Mouse (Mus musculus): ENCODE measurements around the gene Cyp27a1.
A peak's percentile ranks its signal among the peaks of the same experiment; 100 is the strongest.

Gene Cyp27a1

GRCm38 (mm10) chr1:74718113-74718512, 4.7 kb downstream of the Cyp27a1 start:
- DNase-seq (ENCODE audit: low read depth, low spot score), result no peak

GRCm38 (mm10) chr1:74719281-74719680, 5.9 kb downstream of the Cyp27a1 start:
- no peak for DNase-seq (ENCODE audit: low read depth, low spot score)

- DNase-seq (ENCODE audit: low read depth, low spot score), result no peak
Observed at GRCm38 (mm10) chr1:74721657-74722056, 8.3 kb downstream of the Cyp27a1 start.

- DNase-seq (ENCODE audit: low read depth, low spot score), result no peak
Observed at GRCm38 (mm10) chr1:74723748-74724147, 10.4 kb downstream of the Cyp27a1 start.

- DNase-seq (ENCODE audit: low read depth, low spot score), result no peak
Observed at GRCm38 (mm10) chr1:74726114-74726513, 12.7 kb downstream of the Cyp27a1 start.

- DNase-seq (ENCODE audit: low read depth, low spot score), result no peak
Observed at GRCm38 (mm10) chr1:74726674-74727073, 13.3 kb downstream of the Cyp27a1 start.

GRCm38 (mm10) chr1:74728446-74728845, 15.1 kb downstream of the Cyp27a1 start:
- no peak for DNase-seq (ENCODE audit: low read depth, low spot score)

- no peak for DNase-seq (ENCODE audit: low read depth, low spot score)
Observed at GRCm38 (mm10) chr1:74736977-74737376, 23.6 kb downstream of the Cyp27a1 start.

GRCm38 (mm10) chr1:74737500-74737899, 24.1 kb downstream of the Cyp27a1 start:
- no peak for DNase-seq (ENCODE audit: low read depth, low spot score)

GRCm38 (mm10) chr1:74740846-74741245, 27.5 kb downstream of the Cyp27a1 start:
- DNase-seq (ENCODE audit: low read depth, low spot score), result no peak

- no peak for DNase-seq (ENCODE audit: low read depth, low spot score)
Observed at GRCm38 (mm10) chr1:74747335-74747734, 34.0 kb downstream of the Cyp27a1 start.

GRCm38 (mm10) chr1:74748643-74749271, 35.4 kb downstream of the Cyp27a1 start, which contains the start of gene Prkag3:
Gene Prkag3 (minus strand): TSS chr1:74749221.
- DNase-seq (ENCODE audit: low read depth, low spot score), result no peak

GRCm38 (mm10) chr1:74749301-74749700, 35.9 kb downstream of the Cyp27a1 start:
- DNase-seq (ENCODE audit: low read depth, low spot score), result no peak

GRCm38 (mm10) chr1:74750683-74751082, 37.3 kb downstream of the Cyp27a1 start:
- no peak for DNase-seq (ENCODE audit: low read depth, low spot score)

- no peak for DNase-seq (ENCODE audit: low read depth, low spot score)
Observed at GRCm38 (mm10) chr1:74752150-74752549, 38.8 kb downstream of the Cyp27a1 start.

GRCm38 (mm10) chr1:74752833-74753232, 39.5 kb downstream of the Cyp27a1 start:
- DNase-seq (ENCODE audit: low read depth, low spot score), result no peak

GRCm38 (mm10) chr1:74753266-74753974, 40.0 kb downstream of the Cyp27a1 start:
- DNase-seq (ENCODE audit: low read depth, low spot score), result no peak

- no peak for DNase-seq (ENCODE audit: low read depth, low spot score)
Observed at GRCm38 (mm10) chr1:74754175-74754785, 40.9 kb downstream of the Cyp27a1 start.

GRCm38 (mm10) chr1:74759773-74760172, 46.4 kb downstream of the Cyp27a1 start:
- DNase-seq (ENCODE audit: low read depth, low spot score), result peak; percentile 71

- DNase-seq (ENCODE audit: low read depth, low spot score), result peak; percentile 62
Observed at GRCm38 (mm10) chr1:74763081-74763480, 49.7 kb downstream of the Cyp27a1 start.

GRCm38 (mm10) chr1:74770727-74771466, 57.5 kb downstream of the Cyp27a1 start:
- no peak for DNase-seq (ENCODE audit: low read depth, low spot score)

GRCm38 (mm10) chr1:74771467-74771844, 58.1 kb downstream of the Cyp27a1 start:
- DNase-seq (ENCODE audit: low read depth, low spot score), result no peak

- DNase-seq (ENCODE audit: low read depth, low spot score), result no peak
Observed at GRCm38 (mm10) chr1:74771845-74771930, 58.3 kb downstream of the Cyp27a1 start, which contains the start of gene Wnt6. Gene Wnt6 (plus strand): TSS chr1:74771892.
